Mouse (Mus musculus): ENCODE measurements at regions not wholly inside any gene's neighbourhood (a gene's known extent, or its start where the extent isn't known, plus 50 kb on each side); places are given as distances from the start of the nearest gene placed in this dataset.

- Histone ChIP-seq H3K9ac (replicated peaks; ENCODE audit: low read length) (no peak overlapping the region), H3K4me1 (ENCODE audit: control insufficient read depth, insufficient read depth, low read length) (peaks cover 6% of the 10 kb centered on the region), H3K9me3 (replicated peaks; ENCODE audit: control insufficient read depth, low read length) (no peaks in the 10 kb centered on the region), H3K27ac (replicated peaks; ENCODE audit: low read depth, low read length) (peak overlapping the region; percentile 22), H3K36me3 (replicated peaks; ENCODE audit: control insufficient read depth, insufficient read depth, low read depth, low read length) (no peaks in the 10 kb centered on the region), H3K27me3 (ENCODE audit: control insufficient read depth, insufficient read depth, low read length) (no peaks in the 10 kb centered on the region), H3K4me3 (ENCODE audit: low read depth, low read length) (no peak overlapping the region), H3K4me2 (ENCODE audit: low read depth, low read length) (no peak overlapping the region)
- WGBS = 0% methylated on average over 2 of the region's 2 CpGs
- peak; percentile 71 for DNase-seq (ENCODE audit: low spot score)
- peak; percentile 81 for ATAC-seq (replicated peaks; ENCODE audit: insufficient number of reproducible peaks, low FRiP score, low TSS enrichment, low read depth)
Measured at GRCm38 (mm10) chr16:21274012-21274528, 69.5 kb downstream of the Ephb3 start.

- no peak overlapping the region for H3K4me2 ChIP-seq (ENCODE audit: low read depth, low read length)
- no peaks in the 10 kb centered on the region for H3K36me3 ChIP-seq (replicated peaks; ENCODE audit: control insufficient read depth, insufficient read depth, low read depth, low read length)
- H3K27me3 ChIP-seq (ENCODE audit: control insufficient read depth, insufficient read depth, low read length) = no peaks in the 10 kb centered on the region
- H3K9me3 ChIP-seq (replicated peaks; ENCODE audit: control insufficient read depth, low read length) = no peaks in the 10 kb centered on the region
- H3K4me3 ChIP-seq (ENCODE audit: low read depth, low read length) = no peak overlapping the region
- DNase-seq (ENCODE audit: low spot score) (no peak), ATAC-seq (replicated peaks; ENCODE audit: insufficient number of reproducible peaks, low FRiP score, low TSS enrichment, low read depth) (no peak)
- WGBS = 77% methylated on average over 11 of the region's 11 CpGs
- H3K27ac ChIP-seq (replicated peaks; ENCODE audit: low read depth, low read length) = no peak overlapping the region
- no peak overlapping the region for H3K9ac ChIP-seq (replicated peaks; ENCODE audit: low read length)
- H3K4me1 ChIP-seq (ENCODE audit: control insufficient read depth, insufficient read depth, low read length) = peaks cover 2% of the 10 kb centered on the region; the same call in 1 of the 2 replicates
Measured at GRCm38 (mm10) chr16:21277789-21278342, 73.3 kb downstream of the Ephb3 start.

- Histone ChIP-seq H3K27ac (replicated peaks; ENCODE audit: low read depth, low read length) (no peak overlapping the region), H3K9ac (replicated peaks; ENCODE audit: low read length) (no peak overlapping the region), H3K36me3 (replicated peaks; ENCODE audit: control insufficient read depth, insufficient read depth, low read depth, low read length) (no peaks in the 10 kb centered on the region), H3K4me1 (ENCODE audit: control insufficient read depth, insufficient read depth, low read length) (peaks cover 2% of the 10 kb centered on the region; the same call in 1 of the 2 replicates), H3K4me3 (ENCODE audit: low read depth, low read length) (no peak overlapping the region), H3K4me2 (ENCODE audit: low read depth, low read length) (no peak overlapping the region), H3K9me3 (replicated peaks; ENCODE audit: control insufficient read depth, low read length) (no peaks in the 10 kb centered on the region), H3K27me3 (ENCODE audit: control insufficient read depth, insufficient read depth, low read length) (no peaks in the 10 kb centered on the region)
- DNase-seq (ENCODE audit: low spot score) (no peak), ATAC-seq (replicated peaks; ENCODE audit: insufficient number of reproducible peaks, low FRiP score, low TSS enrichment, low read depth) (no peak)
- WGBS = 95% methylated on average over 7 of the region's 7 CpGs
Measured at GRCm38 (mm10) chr16:21278387-21278786, 73.8 kb downstream of the Ephb3 start.

- Histone ChIP-seq H3K27ac (replicated peaks; ENCODE audit: low read depth, low read length) (no peak overlapping the region), H3K9me3 (replicated peaks; ENCODE audit: control insufficient read depth, low read length) (no peaks in the 10 kb centered on the region), H3K4me2 (ENCODE audit: low read depth, low read length) (no peak overlapping the region), H3K4me3 (ENCODE audit: low read depth, low read length) (no peak overlapping the region), H3K36me3 (replicated peaks; ENCODE audit: control insufficient read depth, insufficient read depth, low read depth, low read length) (no peaks in the 10 kb centered on the region), H3K9ac (replicated peaks; ENCODE audit: low read length) (no peak overlapping the region), H3K4me1 (ENCODE audit: control insufficient read depth, insufficient read depth, low read length) (no peaks in the 10 kb centered on the region; the same call in 1 of the 2 replicates), H3K27me3 (ENCODE audit: control insufficient read depth, insufficient read depth, low read length) (no peaks in the 10 kb centered on the region)
- DNase-seq (ENCODE audit: low spot score) = no peak
- WGBS = 85% methylated on average over 4 of the region's 4 CpGs
- no peak for ATAC-seq (replicated peaks; ENCODE audit: insufficient number of reproducible peaks, low FRiP score, low TSS enrichment, low read depth)
Measured at GRCm38 (mm10) chr16:21280200-21280627, 75.7 kb downstream of the Ephb3 start.

- H3K4me3 ChIP-seq (ENCODE audit: low read depth, low read length) = no peak overlapping the region
- H3K4me2 ChIP-seq (ENCODE audit: low read depth, low read length) = no peak overlapping the region
- WGBS = 17% methylated on average over 13 of the region's 20 CpGs
- H3K27me3 ChIP-seq (ENCODE audit: control insufficient read depth, insufficient read depth, low read length) = no peaks in the 10 kb centered on the region
- H3K27ac ChIP-seq (replicated peaks; ENCODE audit: low read depth, low read length) = no peak overlapping the region
- H3K4me1 ChIP-seq (ENCODE audit: control insufficient read depth, insufficient read depth, low read length) = no peaks in the 10 kb centered on the region; the same call in 1 of the 2 replicates
- H3K9me3 ChIP-seq (replicated peaks; ENCODE audit: control insufficient read depth, low read length) = no peaks in the 10 kb centered on the region
- H3K9ac ChIP-seq (replicated peaks; ENCODE audit: low read length) = no peak overlapping the region
- no peaks in the 10 kb centered on the region for H3K36me3 ChIP-seq (replicated peaks; ENCODE audit: control insufficient read depth, insufficient read depth, low read depth, low read length)
- ATAC-seq (replicated peaks; ENCODE audit: insufficient number of reproducible peaks, low FRiP score, low TSS enrichment, low read depth) = no peak
- no peak for DNase-seq (ENCODE audit: low spot score)
Measured at GRCm38 (mm10) chr16:21281958-21282730, 77.6 kb downstream of the Ephb3 start.

- Histone ChIP-seq H3K9me3 (replicated peaks; ENCODE audit: control insufficient read depth, low read length) (no peaks in the 10 kb centered on the region), H3K36me3 (replicated peaks; ENCODE audit: control insufficient read depth, insufficient read depth, low read depth, low read length) (no peaks in the 10 kb centered on the region), H3K27ac (replicated peaks; ENCODE audit: low read depth, low read length) (no peak overlapping the region), H3K4me1 (ENCODE audit: control insufficient read depth, insufficient read depth, low read length) (no peaks in the 10 kb centered on the region; the same call in 1 of the 2 replicates), H3K9ac (replicated peaks; ENCODE audit: low read length) (no peak overlapping the region), H3K4me2 (ENCODE audit: low read depth, low read length) (no peak overlapping the region), H3K4me3 (ENCODE audit: low read depth, low read length) (no peak overlapping the region), H3K27me3 (ENCODE audit: control insufficient read depth, insufficient read depth, low read length) (no peaks in the 10 kb centered on the region)
- ATAC-seq (replicated peaks; ENCODE audit: insufficient number of reproducible peaks, low FRiP score, low TSS enrichment, low read depth) (no peak), DNase-seq (ENCODE audit: low spot score) (no peak)
- whole genome bisulfite sequencing = 52% methylated on average over 4 of the region's 4 CpGs
Measured at GRCm38 (mm10) chr16:21286099-21286498, 81.5 kb downstream of the Ephb3 start.

GRCm38 (mm10) chr16:21289528-21289927 is 85.0 kb downstream of the Ephb3 start:
- no peak for DNase-seq (ENCODE audit: low spot score)
- Histone ChIP-seq H3K27ac (replicated peaks; ENCODE audit: low read depth, low read length) (no peak overlapping the region), H3K36me3 (replicated peaks; ENCODE audit: control insufficient read depth, insufficient read depth, low read depth, low read length) (no peaks in the 10 kb centered on the region), H3K9ac (replicated peaks; ENCODE audit: low read length) (no peak overlapping the region), H3K27me3 (ENCODE audit: control insufficient read depth, insufficient read depth, low read length) (no peaks in the 10 kb centered on the region), H3K4me2 (ENCODE audit: low read depth, low read length) (no peak overlapping the region), H3K9me3 (replicated peaks; ENCODE audit: control insufficient read depth, low read length) (no peaks in the 10 kb centered on the region), H3K4me1 (ENCODE audit: control insufficient read depth, insufficient read depth, low read length) (peaks cover 3% of the 10 kb centered on the region; the same call in 1 of the 2 replicates), H3K4me3 (ENCODE audit: low read depth, low read length) (no peak overlapping the region)
- WGBS = 86% methylated on average over 7 of the region's 7 CpGs
- no peak for ATAC-seq (replicated peaks; ENCODE audit: insufficient number of reproducible peaks, low FRiP score, low TSS enrichment, low read depth)

GRCm38 (mm10) chr16:21293010-21293409 is 88.5 kb downstream of the Ephb3 start:
- 19% methylated on average over 11 of the region's 11 CpGs for WGBS
- H3K4me2 ChIP-seq (ENCODE audit: low read depth, low read length) = no peak overlapping the region
- no peaks in the 10 kb centered on the region for H3K36me3 ChIP-seq (replicated peaks; ENCODE audit: control insufficient read depth, insufficient read depth, low read depth, low read length)
- no peak for ATAC-seq (replicated peaks; ENCODE audit: insufficient number of reproducible peaks, low FRiP score, low TSS enrichment, low read depth)
- H3K27ac ChIP-seq (replicated peaks; ENCODE audit: low read depth, low read length) = no peak overlapping the region
- H3K4me1 ChIP-seq (ENCODE audit: control insufficient read depth, insufficient read depth, low read length) = peaks cover 15% of the 10 kb centered on the region
- H3K9me3 ChIP-seq (replicated peaks; ENCODE audit: control insufficient read depth, low read length) = no peaks in the 10 kb centered on the region
- H3K4me3 ChIP-seq (ENCODE audit: low read depth, low read length) = no peak overlapping the region
- no peaks in the 10 kb centered on the region for H3K27me3 ChIP-seq (ENCODE audit: control insufficient read depth, insufficient read depth, low read length)
- DNase-seq (ENCODE audit: low spot score) = peak; percentile 66
- H3K9ac ChIP-seq (replicated peaks; ENCODE audit: low read length) = no peak overlapping the region
